Mouse (Mus musculus) neural tube, embryonic 11.5 days (tissue): ENCODE measurements around the gene Slc22a2. TPM values are rescaled to one million over a fixed set of nuclear protein-coding genes. Genes with fewer than 3 reads are reported as not detected.
A peak's percentile ranks its signal among the peaks of the same experiment; 100 is the strongest.

Source experiments
- ATAC-seq: fragments of 200-750 bp; cut with Nextera tagmentation; 2 replicates; pipeline ENCODE4 v1.8.0; 2017; ENCODE audit warnings: moderate number of reproducible peaks, mild to moderate bottlenecking, moderate TSS enrichment, moderate library complexity; ENCODE audit not compliant: insufficient read depth, low FRiP score, low TSS enrichment
- DNase-seq: peaks from one replicate; pipeline ENCODE4 v3.0.0-alpha.2; 2015; ENCODE audit warnings: low spot score
- H3K27ac ChIP-seq: fragments of 300-500 bp; sonication (generic); 2 replicates; pipeline ENCODE4 v1.5.1; 2014; ENCODE audit warnings: low read depth, mild to moderate bottlenecking, low read length
- H3K27me3 ChIP-seq: fragments of 300-500 bp; sonication (generic); 2 replicates; pipeline ENCODE4 v1.6.1; 2014; ENCODE audit warnings: mild to moderate bottlenecking, low read length, mixed read lengths; ENCODE audit not compliant: control insufficient read depth, insufficient read depth
- H3K36me3 ChIP-seq: fragments of 300-500 bp; sonication (generic); 2 replicates; pipeline ENCODE4 v1.6.1; 2014; ENCODE audit warnings: mild to moderate bottlenecking, low read length, moderate library complexity, mixed read lengths; ENCODE audit not compliant: control insufficient read depth, insufficient read depth
- H3K4me1 ChIP-seq: fragments of 300-500 bp; sonication (generic); 2 replicates; pipeline ENCODE4 v1.6.1; 2014; ENCODE audit warnings: low read length, mixed read lengths; ENCODE audit not compliant: control insufficient read depth, insufficient read depth
- H3K4me2 ChIP-seq: fragments of 300-500 bp; sonication (generic); 2 replicates; pipeline ENCODE4 v1.6.1; 2014; ENCODE audit warnings: low read depth, mild to moderate bottlenecking, moderate library complexity
- H3K4me3 ChIP-seq: fragments of 300-500 bp; sonication (generic); 2 replicates; pipeline ENCODE4 v1.5.1; 2014; ENCODE audit warnings: low read depth, low read length
- H3K9ac ChIP-seq: fragments of 300-500 bp; sonication (generic); 2 replicates; pipeline ENCODE4 v1.6.1; 2014; ENCODE audit warnings: mild to moderate bottlenecking, low read length
- H3K9me3 ChIP-seq: fragments of 300-500 bp; sonication (generic); 2 replicates; pipeline ENCODE4 v1.6.1; 2016; ENCODE audit warnings: low read length; ENCODE audit not compliant: control insufficient read depth
- WGBS: fragments of 180-500 bp; shearing (Covaris S2); extraction: QIAGEN DNeasy Blood & Tissue Kit; methylation state at CpG from one replicate; pipeline ENCODE4 v1.1.7; 2014; 5-methylcytosine and 5-hydroxymethylcytosine counted together
- polyA plus RNA-seq: library from polyadenylated mRNA; unstranded; fragments of >200 nt; fragmentation: Nextera tagmentation; extraction: Ambion mirVana; gene quantifications from 2 replicates; pipeline ENCODE4 v1.2.1, GENCODE M21; 2014

The Slc22a2 gene
- polyA plus RNA-seq, 1 experiment from 2014 or later, result not detected

GRCm38 (mm10) chr17:12615429-12615828 lies 31.5 kb downstream of the Slc22a2 start:
- Histone ChIP-seq H3K9me3 (no peaks in the 10 kb centered on the region), H3K27me3 (no peaks in the 10 kb centered on the region), H3K9ac (no peak overlapping the region), H3K4me3 (no peak overlapping the region), H3K27ac (no peak overlapping the region), H3K36me3 (no peaks in the 10 kb centered on the region), H3K4me1 (no peaks in the 10 kb centered on the region), H3K4me2 (no peak overlapping the region)
- DNase-seq (no peak), ATAC-seq (no peak)
- 90% methylated on average over 4 of the region's 4 CpGs for WGBS

- Histone ChIP-seq H3K4me2 (no peak overlapping the region), H3K27ac (no peak overlapping the region), H3K9me3 (0 out of 2 replicates have a peak, but pooled peaks cover 1% of the 10 kb centered on the region), H3K9ac (no peak overlapping the region), H3K4me1 (no peaks in the 10 kb centered on the region), H3K27me3 (no peaks in the 10 kb centered on the region), H3K4me3 (no peak overlapping the region), H3K36me3 (no peaks in the 10 kb centered on the region)
- 83% methylated on average over 2 of the region's 2 CpGs for WGBS
- DNase-seq (no peak), ATAC-seq (no peak)
Observed at GRCm38 (mm10) chr17:12619641-12620040, 35.7 kb downstream of the Slc22a2 start.

- no peak overlapping the region for H3K4me2 ChIP-seq
- no peak for DNase-seq
- no peaks in the 10 kb centered on the region for H3K27me3 ChIP-seq
- ATAC-seq, result no peak
- H3K4me3 ChIP-seq, result no peak overlapping the region
- peaks cover 8% of the 10 kb centered on the region; the same call in 1 of the 2 replicates for H3K4me1 ChIP-seq
- 80% methylated on average over 4 of the region's 4 CpGs for WGBS
- peaks cover 8% of the 10 kb centered on the region; the same call in 1 of the 2 replicates for H3K9me3 ChIP-seq
- H3K36me3 ChIP-seq, result no peaks in the 10 kb centered on the region
- no peak overlapping the region for H3K27ac ChIP-seq
- H3K9ac ChIP-seq, result no peak overlapping the region
Observed at GRCm38 (mm10) chr17:12627983-12628382, 44.1 kb downstream of the Slc22a2 start.

- DNase-seq (peak; percentile 31), ATAC-seq (no peak)
- no peaks in the 10 kb centered on the region for H3K27me3 ChIP-seq
- H3K9ac ChIP-seq, result no peak overlapping the region
- WGBS, result 32% methylated on average over 6 of the region's 6 CpGs
- H3K4me3 ChIP-seq, result no peak overlapping the region
- H3K36me3 ChIP-seq, result no peaks in the 10 kb centered on the region
- no peak overlapping the region for H3K27ac ChIP-seq
- H3K4me2 ChIP-seq, result no peak overlapping the region
- no peaks in the 10 kb centered on the region for H3K9me3 ChIP-seq
- peaks cover 8% of the 10 kb centered on the region; the same call in 1 of the 2 replicates for H3K4me1 ChIP-seq
Observed at GRCm38 (mm10) chr17:12630976-12631730, 47.2 kb downstream of the Slc22a2 start.

- H3K36me3 ChIP-seq, result no peaks in the 10 kb centered on the region
- no peak overlapping the region for H3K9ac ChIP-seq
- no peak overlapping the region for H3K4me2 ChIP-seq
- H3K4me3 ChIP-seq, result no peak overlapping the region
- no peaks in the 10 kb centered on the region for H3K9me3 ChIP-seq
- H3K27ac ChIP-seq, result no peak overlapping the region
- no peaks in the 10 kb centered on the region for H3K27me3 ChIP-seq
- H3K4me1 ChIP-seq, result peaks cover 8% of the 10 kb centered on the region; the same call in 1 of the 2 replicates
- peak; percentile 26 for DNase-seq
- 26% methylated on average over 7 of the region's 7 CpGs for WGBS
- ATAC-seq, result no peak
Observed at GRCm38 (mm10) chr17:12631771-12632600, 48.1 kb downstream of the Slc22a2 start.

GRCm38 (mm10) chr17:12634814-12635213 lies 50.9 kb downstream of the Slc22a2 start:
- Histone ChIP-seq H3K4me2 (no peak overlapping the region), H3K27me3 (no peaks in the 10 kb centered on the region), H3K4me3 (no peak overlapping the region), H3K36me3 (no peaks in the 10 kb centered on the region), H3K27ac (no peak overlapping the region), H3K4me1 (peaks cover 8% of the 10 kb centered on the region; the same call in 1 of the 2 replicates), H3K9me3 (no peaks in the 10 kb centered on the region), H3K9ac (no peak overlapping the region)
- DNase-seq (no peak), ATAC-seq (no peak)
- WGBS, result 64% methylated on average over 4 of the region's 4 CpGs

GRCm38 (mm10) chr17:12639585-12639984 lies 55.7 kb downstream of the Slc22a2 start:
- Histone ChIP-seq H3K27me3 (no peaks in the 10 kb centered on the region), H3K4me3 (no peak overlapping the region), H3K4me2 (no peak overlapping the region), H3K9me3 (no peaks in the 10 kb centered on the region), H3K9ac (no peak overlapping the region), H3K4me1 (no peaks in the 10 kb centered on the region), H3K36me3 (no peaks in the 10 kb centered on the region), H3K27ac (no peak overlapping the region)
- 92% methylated on average over 3 of the region's 3 CpGs for WGBS
- DNase-seq (no peak), ATAC-seq (no peak)

- Histone ChIP-seq H3K4me2 (no peak overlapping the region), H3K27ac (no peak overlapping the region), H3K4me3 (no peak overlapping the region), H3K9me3 (no peaks in the 10 kb centered on the region), H3K36me3 (no peaks in the 10 kb centered on the region), H3K4me1 (no peaks in the 10 kb centered on the region), H3K9ac (no peak overlapping the region), H3K27me3 (no peaks in the 10 kb centered on the region)
- DNase-seq (no peak), ATAC-seq (no peak)
- 77% methylated on average over 4 of the region's 4 CpGs for WGBS
Observed at GRCm38 (mm10) chr17:12641087-12641486, 57.2 kb downstream of the Slc22a2 start.
